Mouse (Mus musculus) C2C12 (cell line): ENCODE data around the gene Ptrhd1.

ENCODE experiments used
- CEBPB ChIP-seq: IDR thresholded peaks from one replicate; pipeline ENCODE4 v1.6.1; 2011; ENCODE audit warnings: low read depth, mild to moderate bottlenecking, control low read depth, moderate library complexity
- CTCF ChIP-seq: IDR thresholded peaks from one replicate; pipeline ENCODE4 v1.5.1; 2011; ENCODE audit not compliant: control insufficient read depth, insufficient read depth, insufficient read length
- MAX ChIP-seq: IDR thresholded peaks from one replicate; pipeline ENCODE4 v1.6.1; 2011; ENCODE audit warnings: mild to moderate bottlenecking, control low read depth

- TF ChIP-seq MAX = no peak
- no peak for TF ChIP-seq CTCF
- TF ChIP-seq CEBPB = no peak
Observed at GRCm38 (mm10) chr12:4252742-4253655, 19.2 kb downstream of the Ptrhd1 start.
